Mouse (Mus musculus) MEL (cell line): Measurements from ENCODE around the gene Lrrc56. TPM values are rescaled to one million over a fixed set of nuclear protein-coding genes. Genes with fewer than 3 reads are reported as not detected.

Source experiments
- DNase-seq: peaks from one replicate; pipeline ENCODE4 v3.0.0; 2011; ENCODE audit warnings: low read depth, low spot score
- H3K27ac ChIP-seq: 2 replicates; pipeline ENCODE4 v1.5.1; 2012; ENCODE audit warnings: low read depth, mild to moderate bottlenecking, control low read depth, low read length, moderate library complexity; ENCODE audit not compliant: control insufficient read depth
- H3K27me3 ChIP-seq, 2 experiments: fragments of 150-350 bp in 1 of 2; sonication (generic) in 1 of 2; 2 replicates each; pipeline ENCODE4 v1.6.1; 2012; ENCODE audit warnings: low read length in 2 of 2, mild to moderate bottlenecking in 2 of 2, improper control_type of control experiment in 1 of 2, moderate library complexity in 1 of 2; ENCODE audit not compliant: insufficient read depth in 2 of 2, control insufficient read depth in 1 of 2
- H3K36me3 ChIP-seq, 2 experiments: 2 replicates each; pipeline ENCODE4 v1.6.1; 2012 to 2014; ENCODE audit warnings: low read length in 2 of 2, improper control_type of control experiment in 1 of 2, inconsistent platforms in 1 of 2, mild to moderate bottlenecking in 1 of 2; ENCODE audit not compliant: insufficient read depth in 2 of 2, control insufficient read depth in 1 of 2
- H3K4me1 ChIP-seq, 2 experiments: fragments of 150-350 bp in 1 of 2; sonication (generic) in 1 of 2; 2 replicates each; pipeline ENCODE4 v1.6.1; 2012; ENCODE audit warnings: low read length in 2 of 2, improper control_type of control experiment in 1 of 2, mild to moderate bottlenecking in 1 of 2; ENCODE audit not compliant: insufficient read depth in 2 of 2, control insufficient read depth in 1 of 2
- H3K4me3 ChIP-seq, 2 experiments: fragments of 150-350 bp in 1 of 2; sonication (generic) in 1 of 2; 2 replicates each; pipeline ENCODE4 v1.5.1; 2012; ENCODE audit warnings: low read depth in 2 of 2, low read length in 2 of 2, mild to moderate bottlenecking in 2 of 2, moderate library complexity in 2 of 2, control low read depth in 1 of 2, improper control_type of control experiment in 1 of 2; ENCODE audit not compliant: control insufficient read depth in 1 of 2, insufficient read depth in 1 of 2
- H3K79me2 ChIP-seq: 2 replicates; pipeline ENCODE4 v1.6.1; 2012; ENCODE audit warnings: mild to moderate bottlenecking, low read length, moderate library complexity; ENCODE audit not compliant: control insufficient read depth, poor library complexity, insufficient read depth
- H3K9ac ChIP-seq: 2 replicates; pipeline ENCODE4 v1.6.1; 2012; ENCODE audit warnings: low read depth, mild to moderate bottlenecking, control low read depth, low read length, moderate library complexity; ENCODE audit not compliant: control insufficient read depth, poor library complexity, severe bottlenecking
- H3K9me3 ChIP-seq: fragments of 150-350 bp; sonication (generic); replicated peaks from 2 replicates; pipeline ENCODE4 v1.6.1; 2012; ENCODE audit warnings: mild to moderate bottlenecking, low read length, improper control_type of control experiment, moderate library complexity; ENCODE audit not compliant: insufficient read depth
- BHLHE40 ChIP-seq: IDR thresholded peaks from 2 replicates; pipeline ENCODE4 v1.6.1; 2012; ENCODE audit warnings: low read depth, mild to moderate bottlenecking, inconsistent platforms, low read length, improper control_type of control experiment, borderline replicate concordance
- E2F4 ChIP-seq: IDR thresholded peaks from 2 replicates; pipeline ENCODE4 v1.6.1; 2011; ENCODE audit warnings: low read depth, low read length, improper control_type of control experiment, borderline replicate concordance
- EP300 ChIP-seq, 2 experiments: IDR thresholded peaks; 2 replicates each; pipeline ENCODE4 v1.6.1; 2011; ENCODE audit warnings: improper control_type of control experiment in 2 of 2, low read length in 2 of 2, low read depth in 1 of 2, mild to moderate bottlenecking in 1 of 2
- ETS1 ChIP-seq: IDR thresholded peaks from 2 replicates; pipeline ENCODE4 v1.6.1; 2012; ENCODE audit warnings: low read depth, mild to moderate bottlenecking, inconsistent platforms, low read length, improper control_type of control experiment, moderate library complexity
- GATA1 ChIP-seq: IDR thresholded peaks from 2 replicates; pipeline ENCODE4 v1.6.1; 2011; ENCODE audit warnings: low read depth, low read length, improper control_type of control experiment
- HCFC1 ChIP-seq: IDR thresholded peaks from 2 replicates; pipeline ENCODE4 v1.6.1; 2012; ENCODE audit warnings: low read depth, mild to moderate bottlenecking, inconsistent platforms, low read length, improper control_type of control experiment, moderate library complexity
- MAFK ChIP-seq: IDR thresholded peaks from 2 replicates; pipeline ENCODE4 v1.6.1; 2011; ENCODE audit warnings: low read depth, mild to moderate bottlenecking, low read length, improper control_type of control experiment, borderline replicate concordance
- MEF2A ChIP-seq: IDR thresholded peaks from 2 replicates; pipeline ENCODE4 v1.6.1; 2014; ENCODE audit warnings: low read depth, mild to moderate bottlenecking, inconsistent platforms, low read length, improper control_type of control experiment; ENCODE audit not compliant: poor library complexity, insufficient replicate concordance, severe bottlenecking; ENCODE audit errors: extremely low read depth
- MYC ChIP-seq: IDR thresholded peaks from 2 replicates; pipeline ENCODE4 v1.6.1; 2011; ENCODE audit warnings: low read depth, mild to moderate bottlenecking, low read length, improper control_type of control experiment, moderate library complexity
- NELFE ChIP-seq: IDR thresholded peaks from 2 replicates; pipeline ENCODE4 v1.6.1; 2011; ENCODE audit warnings: low read depth, low read length, improper control_type of control experiment
- POLR2AphosphoS2 ChIP-seq: IDR thresholded peaks from 2 replicates; pipeline ENCODE4 v1.6.1; 2011; ENCODE audit warnings: low read length, improper control_type of control experiment
- POLR2AphosphoS5 ChIP-seq: IDR thresholded peaks from 2 replicates; pipeline ENCODE4 v1.6.1; 2012; ENCODE audit warnings: low read depth, borderline replicate concordance, mild to moderate bottlenecking, inconsistent platforms, low read length, moderate library complexity, mixed read lengths
- RAD21 ChIP-seq: IDR thresholded peaks from 2 replicates; pipeline ENCODE4 v1.6.1; 2011; ENCODE audit warnings: mild to moderate bottlenecking, low read depth, low read length, improper control_type of control experiment
- SIN3A ChIP-seq: IDR thresholded peaks from 2 replicates; pipeline ENCODE4 v1.6.1; 2012; ENCODE audit warnings: low read length, improper control_type of control experiment, inconsistent platforms
- UBTF ChIP-seq: IDR thresholded peaks from 2 replicates; pipeline ENCODE4 v1.6.1; 2012; ENCODE audit warnings: low read depth, mild to moderate bottlenecking, inconsistent platforms, low read length, improper control_type of control experiment, moderate library complexity, borderline replicate concordance; ENCODE audit not compliant: insufficient read depth
- USF2 ChIP-seq, 2 experiments: IDR thresholded peaks; 2 replicates each; pipeline ENCODE4 v1.6.1; 2011 to 2012; ENCODE audit warnings: improper control_type of control experiment in 2 of 2, low read length in 2 of 2, borderline replicate concordance in 1 of 2, inconsistent platforms in 1 of 2, low read depth in 1 of 2, mild to moderate bottlenecking in 1 of 2; ENCODE audit not compliant: insufficient read depth in 1 of 2
- ZMIZ1 ChIP-seq: IDR thresholded peaks from 2 replicates; pipeline ENCODE4 v1.6.1; 2012; ENCODE audit warnings: low read depth, mild to moderate bottlenecking, inconsistent platforms, low read length, improper control_type of control experiment, moderate library complexity
- polyA plus RNA-seq, 2 experiments: library from polyadenylated mRNA; stranded (reverse) in 1 of 2; unstranded in 1 of 2; fragments of >175 nt in 1 of 2; fragments of >200 nt in 1 of 2; gene quantifications; 2 replicates each; pipeline versions ENCODE4 v1.2.1 to v1.2.4; 2012; ENCODE audit warnings: low replicate concordance in 2 of 2, low read depth in 1 of 2; ENCODE audit not compliant: insufficient read length in 2 of 2, insufficient read depth in 1 of 2, missing spikeins in 1 of 2
- total RNA-seq: library from RNA; depleted of rRNA; stranded (reverse); fragments of 300-350 nt; gene quantifications from 2 replicates; pipeline ENCODE4 v1.2.3, GENCODE M21; 2012

Lrrc56 gene
- total and polyA plus RNA-seq, 3 experiments, result 1.6 to 5.5 TPM; not detected in 1

- Histone ChIP-seq H3K9ac (no peak overlapping the region), H3K79me2 (no peaks in the 10 kb centered on the region), H3K36me3 (peaks cover 0 to 1% of the 10 kb centered on the region in 2 experiments; a peak in 2 of 4 replicates), H3K27ac (no peak overlapping the region), H3K4me1 (no peaks in the 10 kb centered on the region), H3K27me3 (no peaks in the 10 kb centered on the region), H3K9me3 (no peaks in the 10 kb centered on the region), H3K4me3 (no peak overlapping the region)
- no peak for TF ChIP-seq BHLHE40
- no peak for TF ChIP-seq RAD21
- TF ChIP-seq MEF2A, result no peak
- TF ChIP-seq SIN3A, result no peak
- TF ChIP-seq USF2 (IDR thresholded peaks at IDR 0.05; ENCODE audit: borderline replicate concordance in 1 of 2, insufficient read depth in 1 of 2, low read depth in 1 of 2, low read length in 2 of 2), result no peak
- no peak for TF ChIP-seq HCFC1
- TF ChIP-seq ETS1, result no peak
- no peak for TF ChIP-seq POLR2AphosphoS5
- no peak for TF ChIP-seq MAFK
- no peak for TF ChIP-seq E2F4
- no peak for TF ChIP-seq EP300 (IDR thresholded peaks at IDR 0.05; ENCODE audit: low read depth in 1 of 2, low read length in 2 of 2)
- TF ChIP-seq NELFE, result no peak
- no peak for TF ChIP-seq POLR2AphosphoS2
- TF ChIP-seq MYC, result no peak
- no peak for TF ChIP-seq ZMIZ1
- TF ChIP-seq GATA1, result no peak
- no peak for DNase-seq
These were observed 38.6 kb upstream of the Lrrc56 start for GRCm38 (mm10) chr7:141155362-141155761.

GRCm38 (mm10) chr7:141164397-141164796 is 29.6 kb upstream of the Lrrc56 start:
- H3K9ac ChIP-seq, result no peak overlapping the region

More at GRCm38 (mm10) chr7:141164397-141164796, 29.6 kb upstream of the Lrrc56 start:
- Histone ChIP-seq H3K36me3 (peaks cover 3 to 16% of the 10 kb centered on the region in 2 experiments; a peak in 3 of 4 replicates), H3K4me1 (peaks cover 4 to 14% of the 10 kb centered on the region in 2 experiments; a peak in 3 of 4 replicates), H3K27ac (no peak overlapping the region), H3K9me3 (no peaks in the 10 kb centered on the region), H3K4me3 (no peak overlapping the region)
- TF ChIP-seq NELFE, result no peak
- no peak for TF ChIP-seq GATA1
- no peak for TF ChIP-seq UBTF
- TF ChIP-seq ZMIZ1, result no peak
- TF ChIP-seq E2F4, result no peak
- TF ChIP-seq SIN3A, result no peak
- TF ChIP-seq, all 39 proteins: peak for 0
- DNase-seq, result no peak
- Histone ChIP-seq H3K27me3 (no peaks in the 10 kb centered on the region), H3K79me2 (peaks cover 4% of the 10 kb centered on the region)
